Mouse (Mus musculus) heart, postnatal 0 days (tissue): ENCODE results near the gene Prpf40a.

Source experiments
- CTCF ChIP-seq: IDR thresholded peaks from 2 replicates; pipeline ENCODE4 v1.5.1; 2016; ENCODE audit warnings: antibody characterized with exemption, control low read depth, low read depth
- EP300 ChIP-seq: IDR thresholded peaks from 2 replicates; pipeline ENCODE4 v1.6.1; 2016; ENCODE audit warnings: antibody characterized with exemption, low read depth

GRCm38 (mm10) chr2:53105408-53105807 is 85.7 kb downstream of the Prpf40a start:
- TF ChIP-seq EP300 (no peak), CTCF (no peak)
